Mouse (Mus musculus): ENCODE data around the gene Ifitm1.

- TF ChIP-seq CTCF (IDR thresholded peaks at IDR 0.05; ENCODE audit: low read depth, low read length), result no peak
- no peak for TF ChIP-seq GATA1 (IDR thresholded peaks at IDR 0.05; ENCODE audit: borderline replicate concordance, low read length)
- no peak for TF ChIP-seq TAL1 (conservative IDR thresholded peaks at IDR 0.05; ENCODE audit: low read depth, low read length)
- TF ChIP-seq GATA2 (IDR thresholded peaks at IDR 0.05; ENCODE audit: borderline replicate concordance, low read depth, low read length), result no peak
- no peak for TF ChIP-seq POLR2AphosphoS5 (IDR thresholded peaks at IDR 0.05; ENCODE audit: insufficient replicate concordance, low read depth, low read length)
These were observed 41.3 kb downstream of the Ifitm1 start for GRCm38 (mm10) chr7:141008312-141008761.
